ENCODE assay signal across 15 mouse cellular contexts in genomic region chr4:132894402-132894801, GRCm38 (mm10). TPM values are rescaled to one million over a fixed set of nuclear protein-coding genes. Genes with fewer than 3 reads are reported as not detected.
DNase-seq lines count a peak whose midpoint lies in the region; ATAC-seq and TF ChIP-seq lines count a peak whose summit lies in the region.
"Had no signal": no experiment of that assay in that cellular context is flagged by ENCODE, and none has a peak within 500 bp of the region (broad histone marks: within the 10 kb centered on the region; RNA-seq: fewer than 3 reads in every experiment).

No protein-coding gene starts in this region.

- intact Hi-C loops in left cerebral cortex, adult 2 months (cut with DNase I): no loop called here
- intact Hi-C loops in left cerebral cortex, postnatal 4 days (cut with DNase I): no loop called here

- TF ChIP-seq CTCF in left cerebral cortex, adult 2 months (IDR thresholded peaks at IDR 0.05): no peak
- TF ChIP-seq CTCF in MEL (IDR thresholded peaks at IDR 0.05 in 2 of 3, conservative IDR thresholded peaks at IDR 0.05 in 1 of 3; ENCODE audit: control insufficient read depth in 1 of 3, insufficient read depth in 1 of 3, low read depth in 2 of 3, low read length in 3 of 3, poor library complexity in 1 of 3, severe bottlenecking in 1 of 3): no peak

- H3K9ac ChIP-seq in forebrain, embryonic 14.5 days (ENCODE audit: low read length): no peak overlapping the region
- H3K9ac ChIP-seq in MEL (ENCODE audit: control insufficient read depth, low read depth, low read length, poor library complexity, severe bottlenecking): no peak overlapping the region
- H3K9ac ChIP-seq in midbrain, embryonic 14.5 days (replicated peaks; ENCODE audit: low read length): no peak overlapping the region
- H3K9ac ChIP-seq: liver, embryonic 15.5 days; neural tube, embryonic 13.5 days had no signal

- no peaks in the 10 kb centered on the region for H3K27me3 ChIP-seq in forebrain, embryonic 14.5 days (replicated peaks; ENCODE audit: control insufficient read depth, insufficient read depth, low read length)
- H3K27me3 ChIP-seq in forebrain, embryonic 10.5 days (ENCODE audit: poor library complexity, severe bottlenecking): peaks cover 10% of the 10 kb centered on the region
- H3K27me3 ChIP-seq in MEL (ENCODE audit: control insufficient read depth in 1 of 2, insufficient read depth in 2 of 2, low read length in 2 of 2): no peaks in the 10 kb centered on the region; a peak in 1 of 4 replicates
- H3K27me3 ChIP-seq in midbrain, embryonic 14.5 days (ENCODE audit: control insufficient read depth, insufficient read depth, low read length): no peaks in the 10 kb centered on the region
- H3K27me3 ChIP-seq: neural tube, embryonic 13.5 days had no signal

- no peaks in the 10 kb centered on the region for H3K36me3 ChIP-seq in forebrain, embryonic 14.5 days (ENCODE audit: control insufficient read depth, insufficient read depth, low read length)
- no peaks in the 10 kb centered on the region for H3K36me3 ChIP-seq in forebrain, embryonic 10.5 days (replicated peaks)
- no peaks in the 10 kb centered on the region; a peak in 1 of 4 replicates for H3K36me3 ChIP-seq in MEL (ENCODE audit: control insufficient read depth in 1 of 2, insufficient read depth in 2 of 2, low read length in 2 of 2)
- peaks cover 3% of the 10 kb centered on the region; the same call in 1 of the 2 replicates for H3K36me3 ChIP-seq in midbrain, embryonic 14.5 days (ENCODE audit: control insufficient read depth, insufficient read depth, low read length)
- H3K36me3 ChIP-seq: liver, embryonic 15.5 days; neural tube, embryonic 13.5 days had no signal

- no peaks in the 10 kb centered on the region for H3K79me2 ChIP-seq in MEL (ENCODE audit: control insufficient read depth, insufficient read depth, low read length, poor library complexity)

- TF ChIP-seq RAD21 in MEL (IDR thresholded peaks at IDR 0.05; ENCODE audit: low read depth, low read length): no peak

- WGBS in forebrain, embryonic 14.5 days: 5% methylated on average over 7 of the region's 7 CpGs
- 8% methylated on average over 7 of the region's 7 CpGs for WGBS in forebrain, embryonic 10.5 days
- WGBS in midbrain, embryonic 14.5 days: 5% methylated on average over 7 of the region's 7 CpGs

- TF ChIP-seq EP300 in MEL (IDR thresholded peaks at IDR 0.05; ENCODE audit: low read depth in 1 of 2, low read length in 2 of 2): 0 out of 4 replicates have a peak, but pooled peaks of 1 of the 2 experiments have one; percentile 5

- no peaks in the 10 kb centered on the region for H3K4me1 ChIP-seq in forebrain, embryonic 14.5 days (ENCODE audit: control insufficient read depth, insufficient read depth, low read length)
- peaks cover 14% of the 10 kb centered on the region for H3K4me1 ChIP-seq in forebrain, embryonic 10.5 days
- H3K4me1 ChIP-seq in MEL (ENCODE audit: control insufficient read depth in 1 of 2, insufficient read depth in 2 of 2, low read length in 2 of 2): peaks cover 0 to 5% of the 10 kb centered on the region in 2 experiments; a peak in 3 of 4 replicates
- H3K4me1 ChIP-seq in midbrain, embryonic 14.5 days (ENCODE audit: control insufficient read depth, insufficient read depth, low read length): 0 out of 2 replicates have a peak, but pooled peaks cover 6% of the 10 kb centered on the region
- H3K4me1 ChIP-seq: neural tube, embryonic 13.5 days had no signal

- no peaks in the 10 kb centered on the region for H3K9me3 ChIP-seq in forebrain, embryonic 14.5 days (replicated peaks; ENCODE audit: control insufficient read depth, low read length)
- no peaks in the 10 kb centered on the region for H3K9me3 ChIP-seq in forebrain, embryonic 10.5 days
- H3K9me3 ChIP-seq in MEL (replicated peaks; ENCODE audit: insufficient read depth, low read length): no peaks in the 10 kb centered on the region
- H3K9me3 ChIP-seq in midbrain, embryonic 14.5 days (ENCODE audit: control insufficient read depth, low read length): no peaks in the 10 kb centered on the region
- H3K9me3 ChIP-seq: liver, embryonic 15.5 days; neural tube, embryonic 13.5 days had no signal

- no peak for ATAC-seq in forebrain, embryonic 14.5 days
- ATAC-seq in midbrain, embryonic 14.5 days (ENCODE audit: low FRiP score, low TSS enrichment): no peak; the same call in 1 of the 2 replicates

- no peak overlapping the region for H3K4me3 ChIP-seq in forebrain, embryonic 14.5 days (ENCODE audit: low read depth, low read length)
- no peak overlapping the region for H3K4me3 ChIP-seq in forebrain, embryonic 10.5 days
- H3K4me3 ChIP-seq in left cerebral cortex, adult 2 months: no peak overlapping the region
- H3K4me3 ChIP-seq in MEL (ENCODE audit: control insufficient read depth in 1 of 2, insufficient read depth in 1 of 2, low read depth in 2 of 2, low read length in 2 of 2): no peak overlapping the region
- no peak overlapping the region for H3K4me3 ChIP-seq in midbrain, embryonic 14.5 days (replicated peaks; ENCODE audit: low read depth, low read length)
- H3K4me3 ChIP-seq: liver, embryonic 15.5 days; neural tube, embryonic 13.5 days had no signal

- no peak overlapping the region for H3K27ac ChIP-seq in forebrain, embryonic 14.5 days (ENCODE audit: low read depth, low read length)
- no peak overlapping the region for H3K27ac ChIP-seq in forebrain, embryonic 10.5 days
- H3K27ac ChIP-seq in left cerebral cortex, adult 2 months: peak overlapping the region; percentile 74
- no peak overlapping the region for H3K27ac ChIP-seq in MEL (ENCODE audit: control insufficient read depth, low read depth, low read length)
- H3K27ac ChIP-seq in midbrain, embryonic 14.5 days (replicated peaks; ENCODE audit: low read depth, low read length): peak overlapping the region; percentile 27
- H3K27ac ChIP-seq: liver, embryonic 15.5 days; neural tube, embryonic 13.5 days had no signal

- TF ChIP-seq POLR2A in MEL (IDR thresholded peaks at IDR 0.05; ENCODE audit: control insufficient read depth in 1 of 2, insufficient read depth in 1 of 2, low read depth in 1 of 2, low read length in 2 of 2, poor library complexity in 1 of 2): no peak

- peak; percentile 26 for DNase-seq in forebrain, embryonic 14.5 days (ENCODE audit: low spot score)
- no peak for DNase-seq in forebrain, embryonic 10.5 days (ENCODE audit: extremely low spot score, low spot score)
- peak in 1 of 2 experiments; percentile 24 for DNase-seq in left cerebral cortex, adult 2 months (ENCODE audit: extremely low spot score in 1 of 2, low spot score in 2 of 2)
- DNase-seq in left cerebral cortex, postnatal 4 days: no peak
- DNase-seq in MEL (ENCODE audit: low read depth, low spot score): no peak
- peak; percentile 75 for DNase-seq in midbrain, embryonic 14.5 days
- no peak for DNase-seq in kidney, adult 18-20 months
- no peak for DNase-seq in B cell, adult 2 months
- DNase-seq: cerebellum, adult 11 months; cerebellum, postnatal 36 days; gastrocnemius, postnatal 25 days; lung, postnatal 14 days had no signal

- H3K4me2 ChIP-seq in forebrain, embryonic 14.5 days (ENCODE audit: low read length): no peak overlapping the region
- H3K4me2 ChIP-seq in midbrain, embryonic 14.5 days (ENCODE audit: low read length): peak overlapping the region; percentile 21
- H3K4me2 ChIP-seq: heart, embryonic 11.5 days; liver, embryonic 15.5 days; neural tube, embryonic 13.5 days had no signal

TF ChIP-seq in MEL, 35 proteins besides CTCF, POLR2A, EP300 and RAD21:
- TF ChIP-seq NELFE (IDR thresholded peaks at IDR 0.05; ENCODE audit: low read depth, low read length) (no peak), TCF12 (IDR thresholded peaks at IDR 0.05; ENCODE audit: low read depth, low read length) (0 out of 2 replicates have a peak, but pooled peaks have one; percentile 7), TAL1 (IDR thresholded peaks at IDR 0.05; ENCODE audit: low read length) (0 out of 2 replicates have a peak, but pooled peaks have one; percentile 9), MXI1 (IDR thresholded peaks at IDR 0.05; ENCODE audit: low read depth, low read length) (no peak), USF2 (IDR thresholded peaks at IDR 0.05; ENCODE audit: borderline replicate concordance in 1 of 2, insufficient read depth in 1 of 2, low read depth in 1 of 2, low read length in 2 of 2) (no peak), GATA1 (IDR thresholded peaks at IDR 0.05; ENCODE audit: low read depth, low read length) (peak; percentile 26; the same call in 1 of the 2 replicates)
TF ChIP-seq in MEL: peak in this region for 3.

RNA-seq across cellular contexts. Expression of gene Stx12, which starts 10.1 kb away (rescaled TPM):
- 176 and 191 TPM in 2 replicates for polyA plus RNA-seq in forebrain, embryonic 14.5 days (2014; fragmentation: Nextera tagmentation; extraction: Ambion mirVana)
- polyA plus RNA-seq in forebrain, embryonic 10.5 days (2016; fragmentation: Nextera tagmentation; extraction: Ambion mirVana): 52.8 and 53.9 TPM in 2 replicates
- 100 to 1,000 TPM; 101 to 110 TPM for total RNA-seq in left cerebral cortex, adult 2 months (2021)
- 100 to 1,000 TPM; 146 to 153 TPM for total RNA-seq in left cerebral cortex, postnatal 4 days (2021)
- 16.3 and 16.8 TPM in 2 replicates for total RNA-seq in MEL (2012; rRNA removed)
- 10 to 100 TPM in 1 of 2 experiments, not detected in 1; 22.0 TPM for polyA plus RNA-seq in MEL (2012; ENCODE audit: insufficient read depth in 1 of 2, insufficient read length in 2 of 2, low read depth in 1 of 2, low replicate concordance in 2 of 2, missing spikeins in 1 of 2)
- 192 and 197 TPM in 2 replicates for polyA plus RNA-seq in midbrain, embryonic 14.5 days (2014; fragmentation: Nextera tagmentation; extraction: Ambion mirVana)

RNA-seq across cellular contexts. Expression of gene Fam76a, which starts 28.0 kb away (rescaled TPM):
- 44.2 and 47.1 TPM in 2 replicates for polyA plus RNA-seq in forebrain, embryonic 14.5 days (2014; fragmentation: Nextera tagmentation; extraction: Ambion mirVana)
- 29.7 and 32.2 TPM in 2 replicates for polyA plus RNA-seq in forebrain, embryonic 10.5 days (2016; fragmentation: Nextera tagmentation; extraction: Ambion mirVana)
- 10 to 100 TPM; 47.6 to 49.9 TPM for total RNA-seq in left cerebral cortex, adult 2 months (2021)
- total RNA-seq in left cerebral cortex, postnatal 4 days (2021): 10 to 100 TPM; 24.3 to 25.4 TPM
- total RNA-seq in MEL (2012; rRNA removed): 7.5 and 8.4 TPM in 2 replicates
- 10 to 100 TPM in 1 of 2 experiments, not detected in 1; 15.4 TPM for polyA plus RNA-seq in MEL (2012; ENCODE audit: insufficient read depth in 1 of 2, insufficient read length in 2 of 2, low read depth in 1 of 2, low replicate concordance in 2 of 2, missing spikeins in 1 of 2)
- polyA plus RNA-seq in midbrain, embryonic 14.5 days (2014; fragmentation: Nextera tagmentation; extraction: Ambion mirVana): 41.9 and 47.5 TPM in 2 replicates

RNA-seq across cellular contexts. Expression of gene Ppp1r8, which starts 51.4 kb away (rescaled TPM):
- 101 and 120 TPM in 2 replicates for polyA plus RNA-seq in forebrain, embryonic 14.5 days (2014; fragmentation: Nextera tagmentation; extraction: Ambion mirVana)
- polyA plus RNA-seq in forebrain, embryonic 10.5 days (2016; fragmentation: Nextera tagmentation; extraction: Ambion mirVana): 85.0 and 88.9 TPM in 2 replicates
- total RNA-seq in left cerebral cortex, adult 2 months (2021): 10 to 100 TPM; 41.2 to 41.8 TPM
- 10 to 100 TPM; 47.5 to 55.0 TPM for total RNA-seq in left cerebral cortex, postnatal 4 days (2021)
- 83.6 and 84.7 TPM in 2 replicates for total RNA-seq in MEL (2012; rRNA removed)
- 100 to 1,000 TPM in 1 of 2 experiments, not detected in 1; 103 TPM for polyA plus RNA-seq in MEL (2012; ENCODE audit: insufficient read depth in 1 of 2, insufficient read length in 2 of 2, low read depth in 1 of 2, low replicate concordance in 2 of 2, missing spikeins in 1 of 2)
- polyA plus RNA-seq in midbrain, embryonic 14.5 days (2014; fragmentation: Nextera tagmentation; extraction: Ambion mirVana): 56.8 and 75.5 TPM in 2 replicates

Comparison
In these comparisons a context has a peak if more than half of its experiments do, and no peak if none do; other contexts are left out.
1. DNase-seq: peak in forebrain, embryonic 14.5 days (single experiment) and midbrain, embryonic 14.5 days (single experiment); none in forebrain, embryonic 10.5 days (single experiment), left cerebral cortex, postnatal 4 days (single experiment), MEL (single experiment), kidney, adult 18-20 months (single experiment) and B cell, adult 2 months (0 of 2).
2. H3K27ac ChIP-seq: peak in left cerebral cortex, adult 2 months (single experiment) and midbrain, embryonic 14.5 days (single experiment); none in forebrain, embryonic 14.5 days (single experiment), forebrain, embryonic 10.5 days (single experiment) and MEL (single experiment).